Mouse (Mus musculus): ENCODE results near the gene Tmem141.
A peak's percentile ranks its signal among the peaks of the same experiment; 100 is the strongest.

The Tmem141 gene

DNA sequence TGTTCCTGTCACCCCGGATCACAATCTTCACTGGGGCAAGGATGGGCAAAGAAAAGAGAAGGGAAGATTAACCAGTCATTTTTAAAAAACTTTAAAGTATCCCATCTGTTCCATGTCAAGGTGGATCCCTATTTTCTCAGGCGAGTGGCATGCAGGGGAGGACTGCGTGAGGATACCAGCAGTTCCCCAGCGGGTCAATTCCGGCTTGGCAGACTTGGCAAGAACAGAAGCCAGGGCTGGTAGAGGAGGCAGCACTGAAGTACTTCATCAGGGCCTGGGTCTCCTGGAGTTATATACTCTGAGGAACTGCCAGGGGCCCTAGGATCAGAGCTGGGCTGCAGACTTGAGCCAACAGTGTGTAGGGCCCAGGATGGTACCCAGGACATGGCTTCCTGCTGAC lies 19.3 kb downstream of the Tmem141 start:
- DNase-seq, result no peak

DNA sequence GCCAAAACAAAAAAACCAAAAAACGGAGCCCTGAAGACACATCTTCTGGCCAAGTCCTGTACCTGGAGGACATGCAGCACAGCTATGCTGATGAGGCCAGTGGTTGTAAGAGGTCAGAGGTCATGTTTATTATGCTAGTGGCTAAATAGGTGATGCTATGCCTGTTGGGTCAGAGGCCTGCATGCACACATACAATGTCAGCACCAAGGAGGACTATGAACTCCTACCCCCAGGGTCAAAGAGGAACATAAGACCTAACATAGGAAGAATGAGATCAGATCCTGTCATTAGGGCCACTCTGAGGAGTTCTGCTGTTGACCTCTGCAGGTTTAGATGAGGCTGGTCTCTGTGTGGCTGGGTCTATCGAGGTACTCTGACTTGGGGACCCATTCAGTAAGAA lies 21.8 kb downstream of the Tmem141 start:
- no peak for DNase-seq

DNA sequence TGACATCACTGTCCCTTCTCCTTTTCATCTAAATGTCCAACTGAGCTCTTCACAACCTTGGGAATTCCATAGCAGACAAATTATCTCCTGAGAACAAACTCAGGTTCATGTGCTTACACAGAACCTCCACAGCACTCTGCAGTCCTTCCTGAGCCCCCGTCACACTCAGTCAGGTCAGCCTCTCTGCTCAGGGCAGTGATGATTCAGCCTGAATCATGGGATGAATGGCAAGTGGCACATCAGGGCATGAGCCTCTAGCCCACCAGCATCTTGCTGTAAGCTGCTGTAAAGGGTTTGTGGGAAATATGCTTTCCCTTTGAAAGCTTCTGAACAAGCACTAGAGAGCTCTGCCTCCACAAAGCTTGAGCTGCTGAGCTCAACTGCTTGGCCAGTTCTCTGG lies 23.1 kb downstream of the Tmem141 start:
- no peak for DNase-seq

DNA sequence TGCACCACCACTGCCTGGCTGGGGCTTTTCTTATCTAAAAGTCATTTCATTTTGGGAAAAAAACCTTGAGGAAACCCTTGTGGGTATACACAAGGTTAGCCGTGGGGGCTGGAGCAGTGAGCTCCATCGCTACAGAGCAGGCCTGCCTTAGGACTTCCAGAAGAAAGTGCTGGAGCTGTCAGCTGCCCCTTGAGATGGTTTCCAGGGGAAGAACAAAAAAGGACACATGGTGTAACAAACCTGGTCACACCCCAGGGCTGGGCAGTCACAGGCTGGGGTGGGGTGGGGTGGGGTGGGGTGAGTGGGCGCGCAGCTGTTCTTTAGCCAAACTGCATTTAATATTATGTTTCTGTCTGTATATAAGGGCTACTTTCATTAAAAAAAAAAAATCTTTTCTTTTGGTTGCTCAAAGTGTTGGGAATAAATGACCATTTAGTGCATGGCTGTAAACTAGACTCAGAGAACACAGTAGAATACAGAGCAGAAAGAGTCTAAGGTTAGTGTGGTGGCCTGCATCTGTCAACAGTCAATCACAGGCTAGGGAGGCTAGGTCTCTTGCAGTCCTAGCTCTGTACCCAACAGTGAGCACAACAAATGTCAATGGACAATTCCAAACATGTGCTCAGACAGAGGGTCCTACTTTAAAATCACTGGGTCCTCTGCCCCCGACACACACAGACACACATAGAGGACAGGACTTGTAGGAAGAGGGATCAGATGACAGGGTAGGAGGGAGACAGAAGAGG lies 24.9 kb downstream of the Tmem141 start:
- no peak for DNase-seq

DNA sequence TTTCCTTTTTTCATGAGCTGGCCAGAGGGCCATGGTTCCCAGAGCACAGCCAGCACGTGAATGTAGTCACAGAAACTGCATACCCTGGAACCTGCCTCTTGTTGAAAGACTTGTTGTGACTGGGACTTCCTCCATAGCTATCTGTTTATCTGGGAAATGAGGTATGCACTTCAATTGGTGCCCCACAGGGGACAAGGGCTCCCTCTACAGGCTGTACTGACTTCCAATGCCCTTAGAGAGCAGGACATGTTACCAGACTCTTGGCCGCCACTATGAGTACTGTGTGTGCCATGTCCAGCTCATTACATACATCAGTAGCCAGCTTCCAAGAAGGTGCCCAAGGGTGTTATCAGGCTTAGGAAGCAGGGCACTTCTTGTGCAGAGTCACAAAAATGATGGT lies 29.9 kb downstream of the Tmem141 start:
- peak; percentile 31 to 40 for DNase-seq

DNA sequence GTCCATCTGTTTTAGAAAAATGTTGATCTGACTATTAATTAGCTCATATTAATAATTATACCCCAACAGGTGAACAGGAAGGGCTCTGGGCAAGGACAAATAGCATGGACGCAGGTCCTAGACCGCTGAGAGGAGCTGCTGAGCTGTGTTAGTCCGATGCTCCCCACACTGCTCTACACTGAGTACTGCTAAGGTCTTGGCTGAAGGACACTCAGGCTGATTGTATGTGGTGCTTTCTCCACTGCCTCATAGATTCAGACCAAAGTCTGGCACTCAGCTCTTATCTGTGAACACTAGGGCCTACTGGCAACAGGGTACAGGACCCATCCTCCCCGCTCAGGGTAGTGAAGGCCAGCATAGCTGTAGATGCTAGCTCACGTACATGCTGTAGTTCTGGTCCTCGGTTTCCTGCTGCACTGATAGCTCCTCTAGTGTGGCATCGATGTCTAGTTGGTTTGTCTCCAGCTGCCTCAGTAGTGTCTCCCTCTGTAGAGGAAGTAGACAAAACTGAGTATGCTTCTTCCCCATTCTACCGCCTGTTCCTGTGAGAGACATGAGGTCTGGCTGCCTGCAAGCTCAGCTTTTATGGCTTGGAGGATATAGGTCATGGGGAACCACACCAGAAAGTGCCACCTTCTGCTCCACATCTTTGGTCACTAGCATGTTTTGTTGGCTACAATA lies 33.4 kb downstream of the Tmem141 start:
- DNase-seq, result no peak

DNA sequence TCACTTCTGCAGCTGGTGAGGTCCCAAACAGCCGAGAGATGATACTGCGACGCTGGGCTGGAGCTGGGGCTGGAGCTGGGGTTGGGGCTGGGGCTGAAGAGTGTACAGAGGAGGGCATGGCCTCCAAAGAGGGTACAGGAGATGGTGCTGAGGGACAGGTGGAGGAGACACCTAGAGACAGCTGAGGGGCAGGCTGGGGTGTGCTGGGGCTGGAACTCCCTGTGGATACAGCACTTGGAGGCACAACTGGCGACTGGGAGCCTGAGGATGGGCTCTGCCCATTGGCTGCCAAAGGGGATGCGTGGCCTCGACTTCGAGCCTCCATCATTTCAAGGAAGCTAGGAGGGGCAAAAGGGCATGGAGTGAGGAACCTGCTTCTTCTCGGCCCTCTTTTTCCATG lies 34.5 kb downstream of the Tmem141 start:
- DNase-seq, result no peak

DNA sequence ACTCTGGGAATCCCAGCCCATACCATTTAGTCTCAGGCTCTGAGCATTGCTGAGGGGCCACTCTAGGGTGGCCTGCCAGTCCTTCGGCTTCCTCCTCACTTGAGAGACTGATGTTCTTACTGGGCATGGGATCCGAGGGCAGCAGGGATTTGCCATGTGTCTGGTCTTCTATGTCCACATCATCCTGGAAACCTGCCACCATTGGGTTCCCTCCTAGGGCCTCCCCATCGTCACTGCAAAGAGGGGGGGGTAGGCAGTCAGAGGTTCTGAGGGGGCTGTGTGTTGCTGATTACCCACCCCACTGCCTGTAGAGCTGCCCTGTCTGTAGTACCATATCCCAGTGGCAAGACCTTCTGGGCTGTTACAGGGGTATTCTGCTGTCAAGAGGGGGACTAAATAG lies 36.2 kb downstream of the Tmem141 start:
- no peak for DNase-seq

DNA sequence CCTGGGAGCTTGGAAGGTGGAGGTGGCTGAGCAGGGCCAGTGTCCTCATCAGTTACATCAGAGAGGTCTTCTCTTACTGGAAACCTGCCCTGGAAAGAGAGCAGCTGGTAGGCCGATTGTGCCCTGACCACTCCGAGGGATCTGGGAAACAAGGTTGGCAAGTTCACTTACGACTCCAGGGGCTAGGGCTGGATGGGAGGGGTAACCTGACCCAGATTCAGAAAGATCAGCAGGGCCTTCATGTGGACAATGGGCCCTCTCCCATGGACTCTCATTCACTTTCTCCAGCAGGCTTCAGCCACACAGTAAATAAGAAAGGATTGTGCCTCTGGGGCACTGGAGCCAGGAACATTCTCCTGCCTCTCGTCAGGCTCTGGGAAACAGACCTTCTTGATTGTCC lies 36.9 kb downstream of the Tmem141 start:
- no peak for DNase-seq

DNA sequence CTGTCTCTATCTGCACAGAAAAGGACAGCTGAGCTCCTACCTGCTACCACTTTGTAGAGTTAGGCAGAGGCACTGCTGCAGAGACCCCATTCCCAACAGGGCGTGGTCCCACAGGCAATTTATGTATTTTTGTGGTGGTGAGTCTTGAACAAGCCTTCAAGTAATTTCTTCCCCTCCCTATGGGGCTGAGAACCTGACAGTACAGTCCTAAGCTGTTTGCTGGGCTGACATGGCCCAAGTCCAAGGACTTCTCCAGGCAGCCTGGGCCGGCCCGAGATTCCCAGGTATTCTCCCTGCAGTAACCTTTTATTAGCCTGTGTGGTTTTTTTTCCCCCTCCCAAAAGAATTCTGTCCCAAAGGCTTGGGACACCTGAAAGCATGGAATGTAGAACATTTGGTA lies 37.7 kb downstream of the Tmem141 start:
- DNase-seq, result no peak

DNA sequence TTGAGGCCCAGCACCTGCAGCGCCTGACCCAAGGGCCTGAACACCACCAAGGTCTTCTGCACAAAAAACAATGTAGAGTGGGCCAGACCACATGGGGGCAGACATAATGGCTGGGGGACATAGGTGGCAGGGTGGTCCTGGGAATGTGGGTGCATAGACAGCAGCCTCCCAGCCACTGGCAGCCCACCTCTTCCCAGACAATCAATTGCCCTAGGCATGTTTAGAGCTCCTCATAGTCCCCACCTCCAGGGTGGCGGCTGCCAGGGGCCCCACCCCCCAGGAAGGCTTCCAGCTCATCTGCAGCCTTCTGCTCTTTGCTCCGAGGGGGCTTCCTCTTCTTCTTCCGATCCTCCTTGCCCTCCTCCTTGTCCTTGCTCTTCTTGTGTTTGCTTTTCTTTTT lies 38.2 kb downstream of the Tmem141 start:
- DNase-seq, result no peak

DNA sequence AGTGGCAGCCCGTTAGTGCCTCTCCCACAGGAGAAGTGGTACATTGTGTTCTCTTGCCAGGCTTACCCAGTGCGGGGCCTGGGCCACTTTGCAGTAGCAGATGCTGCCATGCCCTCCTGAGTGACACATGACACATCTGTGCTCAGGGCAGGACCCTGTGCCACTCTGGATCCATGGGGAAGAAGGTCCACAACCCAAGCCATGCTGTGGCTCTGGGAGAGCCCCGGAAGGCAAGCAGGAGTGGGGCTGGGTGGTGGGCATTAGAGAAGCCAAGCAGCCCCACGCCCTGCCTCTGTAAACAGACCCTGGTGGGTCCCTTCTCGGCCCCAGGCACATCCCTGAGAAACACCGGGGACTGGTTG lies 38.7 kb downstream of the Tmem141 start:
- DNase-seq, result no peak

DNA sequence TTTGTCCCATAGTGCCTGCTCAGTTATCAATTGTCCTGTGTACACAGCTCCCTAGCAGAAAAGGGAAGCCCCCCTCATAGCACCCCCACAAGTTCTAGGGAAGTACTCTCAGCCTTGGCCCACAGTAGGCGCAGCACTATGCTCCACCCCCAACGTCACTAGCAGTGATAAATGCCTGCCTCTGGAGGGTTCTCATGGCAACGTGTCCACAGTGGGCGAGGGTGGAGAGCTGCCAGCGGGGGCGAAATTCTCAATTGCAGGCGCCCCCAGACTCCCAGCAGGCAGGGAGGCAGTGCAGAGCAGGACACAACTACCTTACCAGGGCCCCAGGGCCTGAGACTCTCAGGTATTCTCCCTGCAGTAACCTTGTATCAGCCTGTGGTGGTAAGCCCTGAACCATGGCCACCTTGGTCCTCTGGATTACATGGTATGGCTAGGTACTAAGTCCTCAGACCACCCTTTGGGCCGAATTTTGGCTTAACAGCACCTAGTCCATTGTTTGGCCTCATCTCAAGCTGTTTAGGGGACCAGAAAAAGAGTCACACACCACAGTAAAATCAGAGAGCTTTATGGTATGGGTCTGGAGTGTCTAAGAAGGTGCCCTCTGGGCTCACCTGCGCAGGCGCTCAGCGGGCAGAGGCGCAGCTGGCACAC lies 39.2 kb downstream of the Tmem141 start:
- peak; percentile 18 to 23 for DNase-seq

DNA sequence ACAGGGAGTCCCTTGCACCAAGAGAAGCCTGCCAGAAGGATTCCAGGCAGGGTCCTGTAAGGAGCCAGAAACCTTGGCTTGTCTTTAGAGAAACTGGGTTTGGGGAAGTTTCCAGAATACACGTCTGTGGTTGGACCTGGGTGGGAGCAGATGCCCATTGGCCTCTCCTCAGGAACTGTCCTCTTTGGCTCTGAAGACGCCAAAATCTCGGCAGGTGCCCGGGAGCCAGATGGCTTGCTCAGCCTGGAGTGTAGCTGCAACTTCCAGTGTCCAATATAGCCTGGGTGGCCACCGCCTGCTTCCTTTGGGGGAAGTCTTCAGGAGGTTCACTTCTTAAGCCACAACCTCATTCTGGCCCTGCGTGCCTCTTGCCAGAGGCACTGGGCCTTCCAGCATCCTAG lies 39.9 kb downstream of the Tmem141 start:
- no peak for DNase-seq

DNA sequence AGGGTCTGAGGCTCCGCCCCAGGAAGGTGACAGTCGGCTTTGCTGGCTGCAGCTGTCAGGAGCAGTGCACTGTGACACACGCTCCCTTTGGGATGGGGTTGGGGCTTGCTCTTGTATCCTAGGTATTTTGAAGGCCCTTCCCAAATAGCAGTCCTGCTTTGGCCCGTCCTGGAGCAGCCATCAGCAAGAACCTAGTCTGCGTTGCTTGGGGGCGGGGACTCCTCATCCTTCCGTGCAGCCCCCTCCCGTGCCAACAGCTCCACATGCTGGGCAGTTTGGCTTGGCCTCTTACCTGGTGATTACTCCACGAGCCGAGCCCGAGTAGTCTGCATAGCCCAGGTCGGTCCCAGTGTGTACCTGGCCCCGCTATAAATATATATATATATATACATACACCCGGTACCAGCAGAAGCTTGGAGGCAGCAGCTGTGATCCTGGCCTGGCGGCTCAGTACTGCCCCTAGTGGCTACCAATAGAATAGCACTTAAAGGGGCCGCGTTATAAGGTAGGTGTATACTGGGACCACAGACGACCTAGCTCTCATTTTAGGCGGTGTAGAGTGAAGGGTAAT lies 40.4 kb downstream of the Tmem141 start, which contains the start of gene Ajm1:
Ajm1 (minus strand) TSS at position 464 of the 571 bp plus-strand sequence.
- DNase-seq, result peak; percentile 81 to 82

DNA sequence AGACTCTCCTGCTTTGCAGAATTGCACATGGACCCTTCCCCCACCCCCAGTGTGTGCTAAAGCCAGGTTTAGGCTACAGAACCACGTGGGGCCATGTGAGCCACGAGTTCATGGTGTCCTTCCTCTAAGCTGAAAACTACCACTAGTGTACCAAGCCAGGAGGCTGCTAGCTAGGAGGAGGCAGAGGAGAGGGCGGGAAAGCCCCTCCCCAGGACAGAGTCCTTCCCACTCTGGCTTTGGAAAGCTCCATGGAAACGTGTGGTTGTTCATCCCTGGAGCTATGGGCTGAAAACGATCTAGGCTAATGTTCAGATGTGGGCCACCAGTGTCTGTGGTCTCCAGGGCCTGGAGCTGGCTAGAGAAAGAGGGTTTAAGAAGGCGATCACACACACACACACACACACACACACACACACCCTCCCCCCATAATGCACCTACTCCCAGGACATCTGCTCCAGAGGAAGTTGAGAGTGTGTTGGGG lies 41.1 kb downstream of the Tmem141 start:
- DNase-seq, result peak in 1 of 2 experiments; percentile 21

DNA sequence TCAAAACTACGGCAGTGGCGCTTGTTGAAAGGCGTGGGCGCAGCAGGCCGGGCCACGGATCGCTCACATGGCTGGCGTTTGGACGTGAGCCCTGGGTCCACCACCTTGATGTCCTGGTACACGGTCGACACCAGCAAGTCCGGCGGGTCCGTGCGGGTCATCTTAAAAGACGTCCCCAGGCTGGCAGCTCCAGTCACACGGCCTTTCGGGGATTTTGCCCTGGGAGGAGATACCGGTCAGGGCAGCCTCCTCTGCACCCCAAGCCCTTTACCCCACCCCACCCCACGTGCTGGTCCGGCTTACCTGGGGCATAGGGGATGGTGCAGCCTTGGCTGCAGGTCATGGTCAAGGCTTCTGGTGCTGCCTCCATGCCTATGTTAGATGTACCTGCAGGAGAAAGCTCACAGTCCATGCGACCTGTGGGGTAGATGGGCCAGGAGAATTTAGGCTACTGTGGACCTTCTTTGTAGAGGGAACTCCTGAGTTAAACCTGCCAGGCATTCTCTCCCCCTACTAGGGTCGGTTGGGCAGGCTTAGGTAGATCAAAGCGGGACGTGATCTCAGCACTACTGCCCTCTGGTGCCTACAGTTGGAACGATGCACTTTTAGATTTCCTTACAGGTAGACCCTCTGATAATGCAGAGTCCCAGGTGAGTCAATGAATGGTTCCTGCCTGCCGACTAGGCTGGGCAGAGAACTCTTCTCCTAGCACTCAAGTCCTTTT lies 41.9 kb downstream of the Tmem141 start:
- DNase-seq, result peak; percentile 76 to 77

DNA sequence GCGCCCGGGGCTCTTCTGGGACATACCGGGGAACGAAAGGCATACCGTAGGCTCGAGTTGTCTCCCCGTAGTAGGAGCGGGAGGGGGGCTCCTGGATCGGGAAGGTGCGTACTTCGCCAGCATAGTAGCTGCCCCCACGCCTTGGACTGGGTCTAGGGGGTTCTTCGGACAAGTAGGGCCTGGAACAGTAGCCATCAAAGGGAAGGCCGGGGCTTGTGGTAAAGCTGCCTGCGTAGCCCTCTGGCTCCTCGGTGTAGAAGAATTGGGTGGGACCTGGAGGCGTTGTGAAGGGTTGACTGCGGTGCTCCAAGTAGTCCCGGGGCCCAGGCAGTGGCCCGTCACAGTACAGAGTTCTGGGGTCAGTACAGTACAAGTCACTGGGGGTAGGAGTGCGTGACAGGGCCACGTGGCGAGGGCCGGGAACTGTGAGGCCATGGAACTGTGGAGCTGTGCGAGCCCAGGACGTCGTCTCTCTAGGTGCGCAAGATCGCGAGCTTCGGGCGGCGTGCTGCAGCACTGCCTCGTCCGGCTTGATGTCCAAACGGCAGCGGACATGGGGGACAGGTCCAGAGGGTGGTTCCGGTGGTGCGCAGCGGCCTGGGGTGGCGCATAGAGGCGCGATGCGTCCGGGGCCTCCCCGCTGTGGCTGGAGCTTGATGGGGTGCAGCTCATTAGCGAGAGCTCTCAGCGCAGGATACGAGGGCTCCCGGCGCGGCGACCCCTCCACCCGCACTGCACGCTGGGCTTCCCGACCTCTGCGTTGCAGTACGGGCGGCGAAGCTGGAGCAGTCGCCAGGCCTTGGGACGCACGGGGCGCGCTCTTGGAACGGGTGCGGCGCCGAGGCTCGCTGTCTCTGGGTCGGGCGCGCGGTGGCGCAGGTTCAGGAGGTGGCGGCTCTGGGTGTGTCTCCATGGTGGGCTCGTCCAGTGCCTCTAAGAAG lies 42.7 kb downstream of the Tmem141 start:
- DNase-seq, result peak; percentile 32 to 48

DNA sequence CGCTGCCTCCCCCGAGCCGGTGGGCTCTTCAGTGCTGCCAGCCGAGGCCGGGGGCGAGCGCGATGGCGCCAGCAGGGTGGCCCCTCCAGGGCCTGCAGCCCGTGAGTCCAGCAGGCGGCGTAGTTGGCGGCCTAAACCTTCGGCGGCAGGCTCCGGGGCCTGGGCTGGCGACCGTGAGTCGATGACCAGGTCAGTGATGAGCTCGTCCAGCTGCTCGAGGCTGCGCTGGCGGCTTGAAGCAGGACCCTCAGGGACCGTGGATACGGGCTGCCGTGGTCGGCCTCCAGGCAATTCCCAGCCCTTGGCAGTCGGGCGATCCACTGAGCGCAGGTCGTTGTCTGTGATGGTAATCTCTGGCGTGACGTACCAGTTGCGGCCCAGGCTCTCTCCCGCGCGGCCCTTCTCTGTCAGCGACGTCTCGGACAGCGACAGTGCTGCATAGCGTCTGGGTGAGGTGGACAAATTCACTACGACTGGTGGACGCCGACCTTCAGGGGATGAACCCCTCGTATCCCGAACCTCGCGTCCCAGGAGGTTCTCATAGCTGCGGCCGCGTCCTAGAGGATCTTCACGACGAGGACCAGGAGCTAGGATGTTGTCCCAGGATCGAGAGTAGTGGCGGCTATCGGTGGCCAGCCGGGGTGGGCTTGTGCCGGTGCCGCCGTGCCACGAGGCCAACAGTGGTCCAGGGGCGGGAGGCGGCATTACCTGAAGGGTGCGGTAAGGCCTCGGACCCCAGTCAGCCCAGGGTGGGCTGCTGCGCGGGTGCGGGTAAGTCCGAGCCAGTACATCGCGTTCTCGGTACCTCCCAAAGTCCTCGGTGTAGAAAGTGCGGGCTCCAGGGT lies 43.6 kb downstream of the Tmem141 start:
- DNase-seq, result peak; percentile 49 to 50

Data from B cell, adult 2 months (primary cell).